Mouse (Mus musculus) intestine, embryonic 16.5 days (tissue): ENCODE measurements at regions not wholly inside any gene's neighbourhood (a gene's known extent, or its start where the extent isn't known, plus 50 kb on each side); places are given as distances from the start of the nearest gene placed in this dataset.

Experiments used
- ATAC-seq: fragments of 200-750 bp; cut with Nextera tagmentation; 2 replicates; pipeline ENCODE4 v1.8.0; 2017; ENCODE audit warnings: moderate TSS enrichment, moderate library complexity
- H3K27ac ChIP-seq: fragments of 300-500 bp; sonication (generic); 2 replicates; pipeline ENCODE4 v1.5.1; 2014; ENCODE audit warnings: mild to moderate bottlenecking, low read length
- H3K27me3 ChIP-seq: fragments of 300-500 bp; sonication (generic); replicated peaks from 2 replicates; pipeline ENCODE4 v1.6.1; 2014; ENCODE audit warnings: low read length, control low read depth, mixed read lengths; ENCODE audit not compliant: control insufficient read depth, insufficient read depth
- H3K36me3 ChIP-seq: fragments of 300-500 bp; sonication (generic); 2 replicates; pipeline ENCODE4 v1.6.1; 2014; ENCODE audit warnings: low read length, control low read depth; ENCODE audit not compliant: control insufficient read depth, insufficient read depth
- H3K4me1 ChIP-seq: fragments of 300-500 bp; sonication (generic); 2 replicates; pipeline ENCODE4 v1.6.1; 2014; ENCODE audit warnings: low read length, control low read depth, mixed read lengths; ENCODE audit not compliant: control insufficient read depth, insufficient read depth
- H3K4me2 ChIP-seq: fragments of 300-500 bp; sonication (generic); 2 replicates; pipeline ENCODE4 v1.6.1; 2014; ENCODE audit warnings: low read depth, low read length, control low read depth
- H3K4me3 ChIP-seq: fragments of 300-500 bp; sonication (generic); 2 replicates; pipeline ENCODE4 v1.5.1; 2014; ENCODE audit warnings: mild to moderate bottlenecking, low read length
- H3K9ac ChIP-seq: fragments of 300-500 bp; sonication (generic); 2 replicates; pipeline ENCODE4 v1.6.1; 2014; ENCODE audit warnings: low read depth, low read length
- H3K9me3 ChIP-seq: fragments of 300-500 bp; sonication (generic); 2 replicates; pipeline ENCODE4 v1.6.1; 2016; ENCODE audit warnings: low read length, control low read depth; ENCODE audit not compliant: control insufficient read depth
- WGBS: fragments of 180-500 bp; shearing (Covaris S2); extraction: QIAGEN DNeasy Blood & Tissue Kit; methylation state at CpG from one replicate; pipeline ENCODE4 v1.1.7; 2014; 5-methylcytosine and 5-hydroxymethylcytosine counted together

DNA sequence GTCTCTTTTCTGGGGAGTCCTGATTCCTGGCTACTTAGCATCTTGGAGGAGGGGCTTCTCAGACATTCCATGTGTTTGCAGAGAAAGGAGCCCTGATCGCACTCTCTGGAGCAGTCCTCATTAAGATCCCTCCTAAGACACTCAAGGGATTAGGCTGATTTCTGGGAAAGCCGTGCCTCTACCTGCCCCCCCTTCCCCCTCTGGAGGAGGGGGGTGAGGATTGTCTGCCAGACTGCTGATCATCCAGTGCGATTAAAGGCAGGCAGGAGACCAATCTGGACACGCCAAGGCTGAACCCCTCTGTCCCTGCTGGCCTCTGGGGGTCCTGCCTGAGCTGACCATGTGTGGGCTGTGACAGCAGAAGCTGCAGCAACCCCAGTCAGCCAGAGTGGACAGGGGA lies 65.4 kb downstream of the Vegfa start:
- H3K9me3 ChIP-seq, result no peaks in the 10 kb centered on the region
- H3K9ac ChIP-seq, result no peak overlapping the region
- no peak for ATAC-seq
- H3K4me1 ChIP-seq, result peaks cover 27% of the 10 kb centered on the region
- H3K27me3 ChIP-seq, result no peaks in the 10 kb centered on the region
- 49% methylated on average over 4 of the region's 4 CpGs for WGBS
- H3K36me3 ChIP-seq, result no peaks in the 10 kb centered on the region
- H3K4me3 ChIP-seq, result no peak overlapping the region
- no peak overlapping the region for H3K27ac ChIP-seq
- H3K4me2 ChIP-seq, result no peak overlapping the region

DNA sequence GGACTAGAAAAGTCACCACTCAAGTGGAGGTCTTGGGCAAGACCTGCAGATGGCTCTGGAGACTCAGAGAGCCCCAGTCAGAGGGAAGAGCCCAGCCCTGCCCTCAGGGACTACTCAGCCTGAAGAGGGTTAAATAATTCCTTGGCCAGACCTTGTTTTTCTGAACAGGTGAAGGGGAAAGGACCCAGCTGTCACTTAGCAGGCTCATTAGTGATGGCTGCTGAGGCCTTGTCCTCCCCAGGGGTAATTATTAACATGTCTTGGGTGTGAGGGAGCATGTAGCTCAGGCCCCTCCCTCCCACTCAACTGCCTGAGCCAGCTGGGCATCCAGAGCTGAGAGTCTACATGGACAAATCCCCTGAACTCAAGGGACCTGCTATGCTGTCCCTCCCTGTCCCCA lies 68.1 kb downstream of the Vegfa start:
- ATAC-seq, result peak; percentile 90
- H3K4me1 ChIP-seq, result peaks cover 20% of the 10 kb centered on the region; the same call in 1 of the 2 replicates
- H3K9me3 ChIP-seq, result no peaks in the 10 kb centered on the region

DNA sequence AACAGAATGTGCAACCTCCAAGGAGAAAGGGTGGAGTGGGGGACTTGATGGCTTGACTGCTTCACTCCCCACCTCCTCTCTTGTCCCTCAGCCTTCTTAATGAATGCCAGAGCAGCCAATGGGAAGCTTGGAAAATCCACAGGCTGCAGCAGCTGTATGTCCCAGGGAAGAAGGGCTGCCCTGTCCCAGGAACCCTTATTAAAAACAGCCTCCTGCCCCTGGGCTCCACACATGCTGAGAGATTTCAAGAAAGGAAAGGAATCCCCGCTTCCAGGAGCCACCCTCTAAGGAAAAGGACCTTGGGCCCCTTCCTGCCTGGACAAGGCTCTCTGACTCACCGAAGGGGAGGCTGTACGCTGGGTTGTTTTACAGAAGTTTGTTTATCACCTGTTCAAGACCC lies 68.8 kb downstream of the Vegfa start:
- Histone ChIP-seq H3K4me2 (no peak overlapping the region), H3K4me1 (peaks cover 23% of the 10 kb centered on the region; the same call in 1 of the 2 replicates), H3K9me3 (no peaks in the 10 kb centered on the region), H3K9ac (0 out of 2 replicates have a peak overlapping the region, but pooled peaks have one; percentile 3), H3K27ac (no peak overlapping the region), H3K36me3 (no peaks in the 10 kb centered on the region), H3K4me3 (no peak overlapping the region), H3K27me3 (no peaks in the 10 kb centered on the region)
- 64% methylated on average over 3 of the region's 3 CpGs for WGBS
- no peak for ATAC-seq

More for the DNA sequence above, 68.1 kb downstream of the Vegfa start:
- H3K27ac ChIP-seq, result 0 out of 2 replicates have a peak overlapping the region, but pooled peaks have one; percentile 25
- no peaks in the 10 kb centered on the region for H3K27me3 ChIP-seq
- no peak overlapping the region for H3K9ac ChIP-seq
- H3K36me3 ChIP-seq, result no peaks in the 10 kb centered on the region
- no peak overlapping the region for H3K4me3 ChIP-seq
- H3K4me2 ChIP-seq, result no peak overlapping the region

DNA sequence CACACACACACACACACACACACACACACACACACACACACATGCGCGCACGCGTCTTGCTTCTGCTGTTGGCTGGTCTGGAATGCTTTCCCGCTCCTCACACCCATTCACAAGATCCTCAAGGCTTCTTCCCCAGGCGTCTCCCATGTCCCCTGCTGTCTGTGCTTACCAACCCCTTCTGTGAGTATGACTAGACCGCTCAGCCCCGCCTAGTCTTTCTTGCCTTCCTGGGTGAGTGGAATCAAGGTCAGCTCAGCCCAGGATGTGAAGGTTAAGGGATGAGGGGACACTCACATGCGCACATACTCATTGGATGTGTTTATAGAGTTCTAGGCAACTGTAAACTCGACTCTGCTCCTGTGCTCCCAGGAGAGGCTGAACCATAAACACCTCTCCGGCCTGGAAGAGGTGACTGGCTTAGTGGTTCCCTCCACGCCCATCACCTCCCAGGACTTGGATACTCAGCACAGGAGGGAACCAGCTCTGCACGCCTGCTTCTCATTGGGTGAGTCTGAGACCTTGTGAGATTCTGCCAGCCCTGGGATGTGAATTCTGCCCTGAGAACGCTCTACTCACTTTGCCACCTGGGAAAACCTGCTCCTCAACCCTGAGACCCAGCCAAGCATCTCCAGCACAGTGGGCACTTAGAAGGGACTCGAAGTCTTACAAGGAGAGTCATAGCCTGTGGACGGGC lies 70.4 kb downstream of the Vegfa start:
- H3K4me3 ChIP-seq, result no peak overlapping the region
- H3K27me3 ChIP-seq, result no peaks in the 10 kb centered on the region
- H3K9ac ChIP-seq, result no peak overlapping the region
- ATAC-seq, result no peak
- H3K9me3 ChIP-seq, result no peaks in the 10 kb centered on the region
- no peak overlapping the region for H3K4me2 ChIP-seq
- no peaks in the 10 kb centered on the region for H3K36me3 ChIP-seq
- 68% methylated on average over 16 of the region's 16 CpGs for WGBS
- no peak overlapping the region for H3K27ac ChIP-seq
- peaks cover 25% of the 10 kb centered on the region; the same call in 1 of the 2 replicates for H3K4me1 ChIP-seq

DNA sequence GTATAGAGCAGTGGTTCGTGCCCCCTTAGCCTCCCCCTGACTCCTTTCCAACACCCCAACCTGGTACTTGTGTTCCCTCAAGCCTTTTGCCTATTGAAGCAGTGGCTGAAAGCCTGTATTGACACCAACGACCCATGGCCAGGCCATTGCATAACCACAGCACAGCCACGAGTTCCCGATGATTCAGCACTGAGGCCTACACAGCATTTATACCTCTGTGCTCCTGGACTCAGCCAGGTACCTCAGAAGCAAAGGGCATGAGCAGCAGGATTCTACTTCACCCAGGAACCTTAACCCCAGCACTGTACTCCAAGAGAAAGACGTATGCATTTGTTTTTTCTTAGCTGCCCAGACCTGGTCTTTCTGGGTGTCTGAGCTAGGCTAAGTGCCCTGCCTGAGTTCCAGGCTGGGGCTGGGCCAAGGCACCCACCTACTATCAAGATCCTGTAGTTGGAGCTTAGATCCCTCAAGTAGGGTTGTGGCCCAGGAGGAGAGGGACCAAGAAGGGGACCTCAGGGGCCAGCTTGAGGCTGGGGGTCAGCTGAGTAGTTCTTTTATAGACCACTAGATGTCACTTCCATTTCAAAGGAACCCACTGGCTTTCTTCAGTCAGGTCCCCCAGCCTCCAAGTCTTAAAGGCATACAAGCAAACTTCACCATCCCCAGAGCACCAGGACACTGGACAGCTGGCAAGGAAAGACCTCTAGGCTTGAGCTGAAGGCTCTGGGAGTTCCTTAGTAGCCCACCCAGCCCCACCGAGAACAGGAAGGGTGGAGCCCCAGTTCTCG lies 73.9 kb downstream of the Vegfa start:
- peak; percentile 84 for ATAC-seq
- peak overlapping the region; percentile 72 for H3K27ac ChIP-seq

DNA sequence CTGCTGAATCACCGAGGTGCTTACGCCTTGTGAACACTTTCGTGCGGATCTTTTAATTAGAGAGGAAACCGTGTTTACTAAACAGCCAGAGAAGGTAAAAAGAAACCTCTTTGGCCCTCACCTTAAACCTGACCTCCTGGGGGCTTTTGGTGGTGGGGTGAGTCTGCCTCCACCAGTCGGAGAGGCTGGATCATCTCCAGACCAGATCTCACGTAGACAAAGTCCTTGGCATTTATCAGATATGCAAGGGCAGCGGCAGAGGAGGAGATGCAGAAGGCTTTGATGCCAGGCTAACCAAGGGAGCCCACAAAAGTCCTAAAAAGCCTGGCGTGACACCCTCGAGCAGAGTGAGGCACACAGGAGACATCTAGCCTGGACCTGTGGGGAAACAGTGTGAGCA lies 76.7 kb downstream of the Vegfa start:
- ATAC-seq, result no peak
- Histone ChIP-seq H3K4me3 (no peak overlapping the region), H3K27me3 (no peaks in the 10 kb centered on the region), H3K36me3 (no peaks in the 10 kb centered on the region), H3K9ac (no peak overlapping the region), H3K4me2 (no peak overlapping the region), H3K4me1 (peaks cover 15% of the 10 kb centered on the region), H3K27ac (no peak overlapping the region), H3K9me3 (no peaks in the 10 kb centered on the region)
- 55% methylated on average over 10 of the region's 10 CpGs for WGBS

More for the DNA sequence above, 73.9 kb downstream of the Vegfa start:
- Histone ChIP-seq H3K27me3 (no peaks in the 10 kb centered on the region), H3K9ac (no peak overlapping the region), H3K4me2 (no peak overlapping the region), H3K4me1 (peaks cover 17% of the 10 kb centered on the region), H3K4me3 (no peak overlapping the region), H3K9me3 (no peaks in the 10 kb centered on the region), H3K36me3 (no peaks in the 10 kb centered on the region)
- WGBS, result 67% methylated on average over 7 of the region's 7 CpGs

DNA sequence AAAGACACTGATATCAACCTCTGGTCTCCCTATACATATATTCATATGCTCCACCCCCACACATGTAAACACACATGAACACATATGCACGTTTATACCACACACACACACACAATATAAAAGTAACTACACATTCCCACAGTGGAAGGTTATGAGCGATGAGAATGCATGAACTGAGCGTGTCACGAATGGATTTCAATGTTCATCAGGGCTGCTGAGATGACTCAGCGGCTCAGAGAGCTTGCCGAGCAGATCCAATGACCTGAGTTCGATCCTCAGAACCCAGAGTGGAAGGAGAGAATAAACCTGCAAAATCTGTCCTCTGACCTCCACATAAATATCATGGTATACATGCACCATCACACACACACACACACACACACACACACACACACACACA lies 77.3 kb downstream of the Vegfa start:
- Histone ChIP-seq H3K27ac (no peak overlapping the region), H3K4me2 (no peak overlapping the region), H3K36me3 (no peaks in the 10 kb centered on the region), H3K9me3 (no peaks in the 10 kb centered on the region), H3K4me3 (no peak overlapping the region), H3K4me1 (peaks cover 16% of the 10 kb centered on the region), H3K9ac (no peak overlapping the region), H3K27me3 (no peaks in the 10 kb centered on the region)
- ATAC-seq, result no peak
- WGBS, result 88% methylated on average over 7 of the region's 7 CpGs

DNA sequence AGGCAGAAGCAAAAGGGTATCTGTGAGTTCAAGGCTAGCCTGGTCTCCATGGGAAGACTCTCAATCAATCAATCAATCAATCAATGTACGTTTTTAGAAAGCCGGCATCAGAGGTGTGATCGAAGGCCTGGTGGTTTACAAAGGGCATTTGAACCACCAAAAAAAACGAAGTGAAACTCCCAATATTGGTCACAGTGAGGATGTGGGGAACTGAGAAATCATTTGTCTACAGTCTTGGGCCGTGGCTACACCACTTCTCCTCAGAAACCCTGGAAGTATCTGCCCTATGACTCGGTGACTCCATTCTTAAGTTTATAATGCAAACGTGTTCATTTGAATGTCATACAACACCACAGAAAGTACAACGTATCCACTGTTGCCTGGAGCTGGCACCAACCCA lies 78.6 kb downstream of the Vegfa start:
- no peaks in the 10 kb centered on the region for H3K27me3 ChIP-seq
- no peaks in the 10 kb centered on the region for H3K36me3 ChIP-seq
- H3K4me3 ChIP-seq, result no peak overlapping the region
- H3K4me2 ChIP-seq, result no peak overlapping the region
- H3K9ac ChIP-seq, result no peak overlapping the region
- ATAC-seq, result no peak
- peaks cover 13% of the 10 kb centered on the region for H3K4me1 ChIP-seq
- H3K9me3 ChIP-seq, result no peaks in the 10 kb centered on the region
- no peak overlapping the region for H3K27ac ChIP-seq
- WGBS, result 79% methylated on average over 8 of the region's 8 CpGs

DNA sequence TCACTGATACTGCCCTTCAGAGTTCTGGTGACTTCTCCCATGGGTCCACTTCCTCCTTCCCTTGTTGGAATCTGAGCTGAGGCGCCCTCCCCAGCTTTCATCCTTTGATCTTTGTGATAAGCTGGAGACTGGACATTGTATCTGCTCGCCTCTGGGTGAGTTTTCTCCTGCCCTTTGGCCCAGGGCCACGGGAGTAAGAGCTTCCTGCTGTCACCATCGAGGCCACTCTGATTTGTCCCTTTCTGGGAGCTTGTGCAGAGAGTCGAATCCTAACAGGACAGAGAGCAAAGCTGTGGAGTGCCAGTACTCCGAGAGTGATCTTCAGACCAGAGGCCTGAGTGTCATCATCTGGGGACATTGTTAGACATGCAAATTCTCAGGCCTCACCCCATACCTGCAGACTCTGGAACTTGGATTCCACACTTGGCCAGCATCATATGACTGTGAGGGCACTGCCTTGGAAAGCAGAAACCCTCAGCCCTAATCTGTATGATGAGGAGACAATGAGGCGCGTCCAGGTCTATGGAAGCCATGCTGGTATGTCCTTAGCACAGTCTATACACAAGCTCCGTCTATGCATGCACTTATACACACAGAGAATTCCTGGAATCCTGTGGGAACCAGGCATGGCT lies 81.5 kb downstream of the Vegfa start:
- no peaks in the 10 kb centered on the region for H3K9me3 ChIP-seq
- H3K36me3 ChIP-seq, result no peaks in the 10 kb centered on the region
- peaks cover 10% of the 10 kb centered on the region; the same call in 1 of the 2 replicates for H3K4me1 ChIP-seq
- H3K4me3 ChIP-seq, result no peak overlapping the region
- WGBS, result 41% methylated on average over 9 of the region's 9 CpGs
- ATAC-seq, result peak; percentile 78
- peak overlapping the region; percentile 46 for H3K27ac ChIP-seq
- H3K4me2 ChIP-seq, result no peak overlapping the region
- no peak overlapping the region for H3K9ac ChIP-seq
- H3K27me3 ChIP-seq, result no peaks in the 10 kb centered on the region
